Mouse (Mus musculus): ENCODE data around the gene Gm42791.

Gm42791 gene

GRCm38 (mm10) chr5:148922773-148923172, 72.2 kb downstream of the Gm42791 start:
- no peak for DNase-seq

GRCm38 (mm10) chr5:148918049-148918448, 76.9 kb downstream of the Gm42791 start:
- no peak for DNase-seq

- DNase-seq = no peak
Measured at GRCm38 (mm10) chr5:148916775-148917174, 78.2 kb downstream of the Gm42791 start.

- DNase-seq = no peak
Measured at GRCm38 (mm10) chr5:148912262-148912661, 82.7 kb downstream of the Gm42791 start.

GRCm38 (mm10) chr5:148910066-148910465, 84.9 kb downstream of the Gm42791 start:
- DNase-seq = peak in 1 of 2 experiments; percentile 35

- DNase-seq = no peak
Measured at GRCm38 (mm10) chr5:148909402-148909801, 85.5 kb downstream of the Gm42791 start.

- DNase-seq = no peak
Measured at GRCm38 (mm10) chr5:148909057-148909395, 85.9 kb downstream of the Gm42791 start.

GRCm38 (mm10) chr5:148908191-148909056, 86.5 kb downstream of the Gm42791 start:
- no peak for DNase-seq

GRCm38 (mm10) chr5:148906305-148906704, 88.6 kb downstream of the Gm42791 start:
- DNase-seq = no peak

- peak; percentile 73 to 74 for DNase-seq
Measured at GRCm38 (mm10) chr5:148904846-148905245, 90.1 kb downstream of the Gm42791 start.

GRCm38 (mm10) chr5:148899361-148899760, 95.6 kb downstream of the Gm42791 start:
- DNase-seq = no peak

- peak in 1 of 2 experiments; percentile 54 for DNase-seq
Measured at GRCm38 (mm10) chr5:148897941-148898417, 97.0 kb downstream of the Gm42791 start.

- DNase-seq = no peak
Measured at GRCm38 (mm10) chr5:148897069-148897702, 97.8 kb downstream of the Gm42791 start.

- DNase-seq = no peak
Measured at GRCm38 (mm10) chr5:148896515-148896914, 98.4 kb downstream of the Gm42791 start.

- DNase-seq = no peak
Measured at GRCm38 (mm10) chr5:148895833-148896232, 99.1 kb downstream of the Gm42791 start.

- DNase-seq = no peak
Measured at GRCm38 (mm10) chr5:148895034-148895433, 99.9 kb downstream of the Gm42791 start.

- no peak for DNase-seq
Measured at GRCm38 (mm10) chr5:148890237-148890636, 104.7 kb downstream of the Gm42791 start.

GRCm38 (mm10) chr5:148888032-148888431, 106.9 kb downstream of the Gm42791 start:
- no peak for DNase-seq

- DNase-seq = no peak
Measured at GRCm38 (mm10) chr5:148885821-148886609, 108.9 kb downstream of the Gm42791 start.

GRCm38 (mm10) chr5:148883671-148884070, 111.3 kb downstream of the Gm42791 start:
- DNase-seq = no peak

- DNase-seq = peak; percentile 31 to 42
Measured at GRCm38 (mm10) chr5:148879218-148879617, 115.7 kb downstream of the Gm42791 start.

GRCm38 (mm10) chr5:148873116-148873515, 121.8 kb downstream of the Gm42791 start:
- DNase-seq = no peak

- DNase-seq = no peak
Measured at GRCm38 (mm10) chr5:148869583-148869982, 125.4 kb downstream of the Gm42791 start.

Measured in thymus, postnatal 36 days (tissue).